Mouse (Mus musculus) heart, embryonic 16.5 days (tissue): ENCODE data around the gene Tm7sf2. TPM values are rescaled to one million over a fixed set of nuclear protein-coding genes. Genes with fewer than 3 reads are reported as not detected.

Experiments used
- ATAC-seq: fragments of 200-750 bp; cut with Nextera tagmentation; replicated peaks from 2 replicates; pipeline ENCODE4 v1.8.0; 2017; ENCODE audit warnings: moderate number of reproducible peaks; ENCODE audit not compliant: insufficient read depth, low FRiP score; ENCODE audit errors: extremely low read depth
- H3K27ac ChIP-seq: fragments of 300-500 bp; sonication (generic); 2 replicates; pipeline ENCODE4 v1.5.1; 2014; ENCODE audit warnings: mild to moderate bottlenecking, low read length, control low read depth, moderate library complexity
- H3K27me3 ChIP-seq: fragments of 300-500 bp; sonication (generic); 2 replicates; pipeline ENCODE4 v1.6.1; 2014; ENCODE audit warnings: low read length, mixed read lengths; ENCODE audit not compliant: control insufficient read depth, insufficient read depth
- H3K36me3 ChIP-seq: fragments of 300-500 bp; sonication (generic); 2 replicates; pipeline ENCODE4 v1.6.1; 2014; ENCODE audit not compliant: control insufficient read depth, insufficient read depth
- H3K4me1 ChIP-seq: fragments of 300-500 bp; sonication (generic); 2 replicates; pipeline ENCODE4 v1.6.1; 2014; ENCODE audit warnings: low read length, mixed read lengths; ENCODE audit not compliant: control insufficient read depth, insufficient read depth
- H3K4me2 ChIP-seq: fragments of 300-500 bp; sonication (generic); 2 replicates; pipeline ENCODE4 v1.6.1; 2014; ENCODE audit warnings: low read depth, mild to moderate bottlenecking, control low read depth, low read length
- H3K4me3 ChIP-seq: fragments of 300-500 bp; sonication (generic); 2 replicates; pipeline ENCODE4 v1.5.1; 2014; ENCODE audit warnings: mild to moderate bottlenecking, control low read depth, low read length
- H3K9ac ChIP-seq: fragments of 300-500 bp; sonication (generic); 2 replicates; pipeline ENCODE4 v1.6.1; 2014; ENCODE audit warnings: low read length, control low read depth
- H3K9me3 ChIP-seq: fragments of 300-500 bp; sonication (generic); replicated peaks from 2 replicates; pipeline ENCODE4 v1.6.1; 2016; ENCODE audit warnings: low read length; ENCODE audit not compliant: control insufficient read depth
- WGBS: fragments of 180-500 bp; shearing (Covaris S2); extraction: QIAGEN DNeasy Blood & Tissue Kit; methylation state at CpG from one replicate; pipeline ENCODE4 v1.1.7; 2014; 5-methylcytosine and 5-hydroxymethylcytosine counted together
- polyA plus RNA-seq: library from polyadenylated mRNA; unstranded; fragments of >200 nt; fragmentation: Nextera tagmentation; extraction: Ambion mirVana; gene quantifications from 2 replicates; pipeline ENCODE4 v1.2.1, GENCODE M21; 2015

The Tm7sf2 gene
- polyA plus RNA-seq, 1 experiment from 2014 or later = 8.7 TPM

DNA sequence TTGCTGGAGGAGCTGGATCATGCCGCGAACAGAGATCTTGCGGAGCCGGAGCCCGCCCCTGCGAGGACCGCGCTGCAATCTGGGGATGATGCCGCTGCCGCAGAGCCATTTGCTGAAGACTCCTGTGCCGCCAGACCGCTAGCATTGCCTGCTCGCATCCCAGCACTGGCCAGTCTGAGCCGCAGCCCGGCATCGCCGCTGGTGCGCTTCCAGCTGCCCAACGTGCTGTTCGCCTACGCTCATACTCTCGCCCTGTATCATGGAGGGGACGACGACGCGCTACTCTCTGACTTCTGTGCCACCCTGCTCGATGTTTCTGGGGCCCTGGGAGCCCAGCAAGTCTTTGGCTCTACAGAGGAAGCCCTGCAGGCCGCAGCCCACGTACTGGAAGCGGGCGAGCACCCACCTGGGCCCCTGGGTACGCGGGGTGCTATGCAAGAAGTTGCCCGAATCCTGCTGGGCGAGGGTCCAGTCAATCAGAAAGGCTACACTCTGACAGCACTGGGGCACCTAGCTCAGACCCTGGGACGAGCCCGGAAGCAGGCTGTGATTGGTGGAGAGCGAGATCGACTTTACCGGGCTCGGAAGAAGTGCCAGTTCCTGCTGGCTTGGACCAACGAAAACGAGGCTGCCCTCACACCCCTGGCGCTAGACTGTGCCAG, 6.4 kb downstream of the Tm7sf2 start:
- Histone ChIP-seq H3K27ac (peak overlapping the region; percentile 78), H3K9me3 (no peaks in the 10 kb centered on the region), H3K36me3 (peaks cover 11% of the 10 kb centered on the region; the same call in 1 of the 2 replicates), H3K27me3 (no peaks in the 10 kb centered on the region), H3K4me3 (peak overlapping the region; percentile 78), H3K4me1 (peaks cover 27% of the 10 kb centered on the region), H3K4me2 (peak overlapping the region; percentile 68), H3K9ac (peak overlapping the region; percentile 89)
- no peak for ATAC-seq
- WGBS = under 1% methylated on average over 44 of the region's 44 CpGs

GRCm38 (mm10) chr19:6061021-6061533, 7.1 kb downstream of the Tm7sf2 start, which contains the start of gene Znhit2:
Gene Znhit2 (plus strand): TSS chr19:6061192.
- peaks cover 11% of the 10 kb centered on the region; the same call in 1 of the 2 replicates for H3K36me3 ChIP-seq
- H3K4me3 ChIP-seq = peak within 1 kb of the TSS; percentile 78
- under 1% methylated on average over 58 of the region's 58 CpGs for WGBS
- H3K4me2 ChIP-seq = peak within 1 kb of the TSS; percentile 68
- peak within 1 kb of the TSS; percentile 78 for H3K27ac ChIP-seq
- peak; percentile 73 for ATAC-seq
- H3K4me1 ChIP-seq = peaks cover 30% of the 10 kb centered on the region
- H3K9me3 ChIP-seq = no peaks in the 10 kb centered on the region
- H3K27me3 ChIP-seq = no peaks in the 10 kb centered on the region
- peak within 1 kb of the TSS; percentile 89 for H3K9ac ChIP-seq

GRCm38 (mm10) chr19:6058966-6059365, 9.2 kb downstream of the Tm7sf2 start:
- peaks cover 30% of the 10 kb centered on the region for H3K4me1 ChIP-seq
- peaks cover 18% of the 10 kb centered on the region for H3K36me3 ChIP-seq
- whole genome bisulfite sequencing = 85% methylated on average over 5 of the region's 5 CpGs
- H3K27me3 ChIP-seq = no peaks in the 10 kb centered on the region
- ATAC-seq = no peak
- H3K4me2 ChIP-seq = peak overlapping the region; percentile 88
- no peaks in the 10 kb centered on the region for H3K9me3 ChIP-seq
- no peak overlapping the region for H3K27ac ChIP-seq
- H3K4me3 ChIP-seq = peak overlapping the region; percentile 90
- peak overlapping the region; percentile 94 for H3K9ac ChIP-seq

DNA sequence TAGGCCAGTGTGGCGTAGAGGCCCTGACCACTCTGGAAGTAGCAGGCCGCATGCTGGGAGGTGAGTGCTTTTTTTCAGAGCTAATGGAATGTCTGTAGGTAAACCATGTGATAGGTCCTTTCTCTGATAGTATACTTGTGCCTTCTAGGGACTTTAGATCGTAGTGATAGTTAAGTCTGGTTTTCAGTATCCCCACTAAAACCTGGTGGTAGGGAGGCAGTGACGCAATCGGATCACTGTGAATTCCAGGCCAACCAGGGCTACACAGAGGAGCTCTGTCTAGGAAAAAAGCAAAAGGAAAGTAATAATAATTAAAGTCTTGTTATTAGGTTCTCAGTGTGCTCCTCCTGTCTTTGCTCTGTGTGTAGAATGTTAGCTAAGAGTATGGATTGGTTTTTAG, 9.7 kb downstream of the Tm7sf2 start:
- Histone ChIP-seq H3K4me2 (peak overlapping the region; percentile 88), H3K9me3 (no peaks in the 10 kb centered on the region), H3K4me1 (peaks cover 30% of the 10 kb centered on the region), H3K4me3 (peak overlapping the region; percentile 90), H3K9ac (peak overlapping the region; percentile 94), H3K36me3 (peaks cover 22% of the 10 kb centered on the region), H3K27me3 (no peaks in the 10 kb centered on the region), H3K27ac (peak overlapping the region; percentile 83; the same call in 1 of the 2 replicates)
- ATAC-seq = no peak
- WGBS = 28% methylated on average over 5 of the region's 5 CpGs

GRCm38 (mm10) chr19:6057313-6058096, 10.7 kb downstream of the Tm7sf2 start, which contains the start of the genes Mrpl49 and Fau:
Gene Mrpl49 (minus strand): TSS chr19:6057785.
Gene Fau (plus strand): TSS chr19:6057844.
- under 1% methylated on average over 63 of the region's 63 CpGs for WGBS

DNA sequence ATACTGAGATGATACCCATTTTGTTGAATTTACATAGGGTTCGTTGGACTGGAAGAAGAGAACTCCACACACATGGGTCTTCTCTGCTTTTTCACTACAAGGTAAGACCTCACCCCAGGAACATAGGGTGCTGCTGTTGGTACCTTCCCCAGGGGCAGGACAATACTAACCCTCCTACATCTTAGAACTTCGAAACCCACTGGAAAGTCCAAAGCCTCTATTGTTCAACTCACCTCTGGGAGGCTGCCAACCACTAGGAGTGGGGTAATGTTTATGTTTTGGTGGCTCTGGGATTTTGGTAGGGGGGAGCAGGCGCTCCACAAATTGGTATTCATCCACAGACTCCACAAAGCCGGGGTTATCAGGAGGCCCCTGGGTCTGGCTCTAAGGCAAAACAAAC, 11.5 kb downstream of the Tm7sf2 start:
- Histone ChIP-seq H3K4me3 (peak overlapping the region; percentile 90), H3K27me3 (no peaks in the 10 kb centered on the region), H3K4me1 (peaks cover 19% of the 10 kb centered on the region), H3K9me3 (no peaks in the 10 kb centered on the region), H3K9ac (peak overlapping the region; percentile 92), H3K27ac (no peak overlapping the region), H3K36me3 (peaks cover 34% of the 10 kb centered on the region), H3K4me2 (peak overlapping the region; percentile 73)
- 54% methylated on average over 4 of the region's 4 CpGs for WGBS
- ATAC-seq = no peak

More at GRCm38 (mm10) chr19:6057313-6058096, 10.7 kb downstream of the Tm7sf2 start, which contains the start of the genes Mrpl49 and Fau:
- Histone ChIP-seq H3K27me3 (no peaks in the 10 kb centered on the region), H3K27ac (peak within 1 kb of the TSS; percentile 83), H3K36me3 (peaks cover 32% of the 10 kb centered on the region), H3K9ac (peak within 1 kb of the TSS; percentile 94), H3K4me1 (peaks cover 25% of the 10 kb centered on the region), H3K9me3 (no peaks in the 10 kb centered on the region), H3K4me2 (peak within 1 kb of the TSS; percentile 88), H3K4me3 (peak within 1 kb of the TSS; percentile 90)
- peak; percentile 89 for ATAC-seq

GRCm38 (mm10) chr19:6054296-6054695, 13.9 kb downstream of the Tm7sf2 start:
- no peak for ATAC-seq
- H3K4me3 ChIP-seq = no peak overlapping the region
- H3K9me3 ChIP-seq = no peaks in the 10 kb centered on the region
- 79% methylated on average over 5 of the region's 5 CpGs for WGBS
- peaks cover 16% of the 10 kb centered on the region for H3K4me1 ChIP-seq
- H3K4me2 ChIP-seq = no peak overlapping the region
- H3K36me3 ChIP-seq = peaks cover 53% of the 10 kb centered on the region
- no peaks in the 10 kb centered on the region for H3K27me3 ChIP-seq
- no peak overlapping the region for H3K27ac ChIP-seq
- H3K9ac ChIP-seq = no peak overlapping the region

- no peaks in the 10 kb centered on the region for H3K27me3 ChIP-seq
- no peak overlapping the region for H3K9ac ChIP-seq
- H3K4me1 ChIP-seq = peaks cover 20% of the 10 kb centered on the region
- H3K9me3 ChIP-seq = no peaks in the 10 kb centered on the region
- WGBS = 83% methylated on average over 7 of the region's 7 CpGs
- no peak for ATAC-seq
- H3K4me2 ChIP-seq = no peak overlapping the region
- H3K4me3 ChIP-seq = no peak overlapping the region
- peaks cover 56% of the 10 kb centered on the region for H3K36me3 ChIP-seq
- no peak overlapping the region for H3K27ac ChIP-seq
These were observed 15.7 kb downstream of the Tm7sf2 start for GRCm38 (mm10) chr19:6052516-6052915.
